Mouse (Mus musculus) left cerebral cortex, postnatal 36 days (tissue): ENCODE results near the gene Slc5a7. TPM values are rescaled to one million over a fixed set of nuclear protein-coding genes. Genes with fewer than 3 reads are reported as not detected.

Experiments used
- DNase-seq, 2 experiments: peaks; one replicate each; pipeline ENCODE4 v3.0.0; 2021 to 2022; ENCODE audit warnings: low spot score in 2 of 2, mixed read lengths in 1 of 2
- intact Hi-C: fragments of 180-260 bp; cut with DNase I; formaldehyde crosslinking; loops from one replicate; pipeline ENCODE4 v1.15.1; 2025
- total RNA-seq, 2 experiments: library from RNA; stranded (reverse); gene quantifications; 2 replicates each; pipeline ENCODE4 v1.2.3; 2021

Slc5a7 gene
- total RNA-seq = 1 to 10 TPM; 1.0 to 2.7 TPM

DNA sequence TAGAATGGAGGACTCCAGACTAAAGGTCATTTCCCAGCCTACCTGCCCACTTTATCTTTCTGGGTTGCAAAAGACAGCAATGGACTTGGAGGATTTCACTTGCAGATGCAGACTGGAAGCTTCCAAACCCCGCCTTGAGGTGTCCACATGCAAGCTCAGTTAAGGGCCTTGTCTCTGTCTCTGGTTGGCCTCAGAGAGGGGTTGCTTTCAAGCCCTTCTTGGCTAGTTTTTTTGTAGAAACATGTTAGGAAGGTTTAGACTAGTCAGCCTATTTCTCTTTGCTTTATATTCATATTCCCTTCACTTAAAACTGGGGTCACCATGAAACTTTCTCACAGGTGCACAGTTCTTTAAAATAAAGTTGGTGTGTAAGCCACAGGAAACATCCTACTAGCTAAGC lies at the start of gene Slc5a7:
Gene Slc5a7, minus strand, starts transcription at position 101 of the 400 bp plus-strand sequence.
- intact Hi-C loops = no loop called here
- no peak for DNase-seq

DNA sequence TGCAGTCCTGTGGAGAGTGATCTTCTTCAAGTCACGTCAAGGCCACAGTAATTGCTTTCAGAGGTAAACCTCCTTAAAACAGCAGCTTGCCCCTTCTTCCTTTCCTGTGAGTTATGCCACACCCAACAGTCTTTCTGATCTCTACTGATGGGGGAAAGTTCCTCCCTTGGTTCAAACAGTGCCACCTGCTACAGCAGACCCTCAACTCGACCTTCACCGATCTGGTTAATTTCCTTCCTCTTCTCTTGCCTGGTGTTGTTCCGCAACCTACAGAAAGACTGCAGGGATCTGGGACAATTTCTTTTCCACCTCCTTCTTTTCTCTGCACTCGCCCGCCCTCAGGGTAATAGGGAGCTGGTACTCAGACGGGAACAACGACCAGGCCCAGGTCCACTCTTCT lies 48.8 kb upstream of the Slc5a7 start:
- intact Hi-C loops = no loop called here
- DNase-seq = no peak

- intact Hi-C loops = loop anchor here (2.0 kb wide), 2 partner anchors 277 to 329 kb away; no protein-coding TSS in a partner anchor
- no peak for DNase-seq
Observed at GRCm38 (mm10) chr17:54343395-54343794, 44.6 kb upstream of the Slc5a7 start.

GRCm38 (mm10) chr17:54298232-54298924 lies 456 bp downstream of the Slc5a7 start:
- no peak for DNase-seq
- intact Hi-C loops = no loop called here

- intact Hi-C loops = no loop called here
- no peak for DNase-seq
Observed at GRCm38 (mm10) chr17:54250783-54251182, 48.1 kb downstream of the Slc5a7 start.

DNA sequence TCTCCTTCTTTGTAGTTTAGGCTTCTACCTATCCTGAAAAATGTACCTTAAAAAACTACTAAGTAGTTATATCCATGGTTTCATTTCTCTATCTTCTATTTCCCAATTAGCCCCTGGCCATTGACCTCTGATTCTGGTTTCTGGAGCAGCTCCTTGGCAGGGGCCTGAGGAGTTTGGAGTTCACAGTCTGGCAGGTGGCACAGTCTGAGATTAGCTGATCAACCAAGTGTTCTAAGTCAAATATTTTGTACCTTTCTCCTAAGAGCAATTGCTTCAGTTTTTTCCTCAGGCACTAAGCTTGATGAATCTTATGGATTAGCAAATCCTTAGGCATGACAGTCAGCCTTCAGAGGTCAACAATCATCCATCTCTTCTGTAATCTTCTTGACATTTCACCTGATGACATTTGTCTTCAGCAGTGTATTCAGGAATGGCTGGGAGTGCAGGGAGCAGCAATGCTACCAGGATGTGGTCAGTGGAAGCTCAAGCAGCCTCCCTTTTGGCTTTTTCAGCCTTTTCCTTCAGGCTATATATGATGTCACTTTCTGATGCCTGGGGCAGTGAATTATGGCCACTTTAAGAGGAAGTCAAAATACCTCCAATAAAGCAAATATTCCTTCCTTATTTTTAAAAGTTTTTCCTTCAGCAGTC lies 55.1 kb downstream of the Slc5a7 start:
- intact Hi-C loops = no loop called here
- DNase-seq = no peak

DNA sequence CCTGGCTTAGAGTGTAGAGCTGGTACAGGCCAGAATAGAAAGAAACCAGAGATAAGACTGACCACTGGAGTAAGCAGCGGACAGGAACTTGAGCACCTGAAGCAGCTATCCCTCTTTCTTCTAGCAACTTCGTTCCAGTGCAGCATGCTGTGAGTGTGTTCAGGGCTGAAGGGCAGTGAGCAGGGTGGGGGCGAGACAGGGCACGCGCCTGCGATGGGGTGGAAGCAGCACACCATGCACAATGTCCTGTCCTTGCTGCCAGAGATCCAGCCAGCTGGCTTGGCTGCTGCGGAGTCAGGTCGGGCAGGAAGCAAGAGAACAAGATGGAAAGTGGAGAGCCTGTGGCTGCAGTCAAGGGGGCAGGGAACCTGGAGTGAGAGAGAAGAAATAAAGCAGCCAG lies 59.4 kb downstream of the Slc5a7 start:
- intact Hi-C loops = no loop called here
- no peak for DNase-seq
